Mouse (Mus musculus) small intestine, adult 2 months (tissue): ENCODE data around the gene Olfr231.

Experiments
- CTCF ChIP-seq: fragments of 200-500 bp; IDR thresholded peaks from 2 replicates; pipeline ENCODE4 v1.5.1; 2012; ENCODE audit warnings: low read depth, mild to moderate bottlenecking, control low read depth, inconsistent platforms, low read length, moderate library complexity, mixed read lengths; ENCODE audit not compliant: insufficient replicate concordance, insufficient read length; ENCODE audit errors: extremely low read depth
- POLR2A ChIP-seq: fragments of 200-500 bp; IDR thresholded peaks from 2 replicates; pipeline ENCODE4 v1.6.1; 2012; ENCODE audit warnings: low read depth, mild to moderate bottlenecking, control low read depth, inconsistent platforms, low read length, moderate library complexity

DNA sequence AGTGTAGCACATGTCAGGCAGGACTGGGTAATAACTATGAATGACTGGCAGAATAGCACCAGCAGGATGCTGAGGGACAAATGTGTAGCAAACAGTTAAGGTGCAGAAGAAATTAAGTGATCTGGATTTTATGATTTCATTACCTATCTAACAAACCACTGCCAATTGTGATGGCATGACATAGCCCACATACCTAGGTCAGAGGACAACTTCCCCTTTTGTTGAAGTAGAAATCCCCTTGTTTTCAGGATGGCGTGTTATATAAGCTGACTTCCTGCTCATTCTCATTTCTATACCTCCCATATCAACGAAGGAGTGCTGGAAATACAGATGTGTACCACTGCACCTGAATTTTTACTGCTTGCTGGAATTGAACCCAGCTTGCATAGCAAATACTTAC, 20.4 kb upstream of the Olfr231 start:
- TF ChIP-seq CTCF, result no peak
- no peak for TF ChIP-seq POLR2A
